Mouse (Mus musculus) heart, embryonic 12.5 days (tissue): ENCODE measurements at regions not wholly inside any gene's neighbourhood (a gene's known extent, or its start where the extent isn't known, plus 50 kb on each side); places are given as distances from the start of the nearest gene placed in this dataset.

ENCODE experiments used
- ATAC-seq: fragments of 200-750 bp; cut with Nextera tagmentation; 2 replicates; pipeline ENCODE4 v1.8.0; 2017; ENCODE audit warnings: moderate TSS enrichment, moderate library complexity; ENCODE audit not compliant: insufficient number of reproducible peaks, low FRiP score
- H3K27ac ChIP-seq: fragments of 300-500 bp; sonication (generic); 2 replicates; pipeline ENCODE4 v1.5.1; 2016; ENCODE audit warnings: mild to moderate bottlenecking, moderate library complexity; ENCODE audit not compliant: poor library complexity, severe bottlenecking
- H3K27me3 ChIP-seq: fragments of 300-500 bp; sonication (generic); replicated peaks from 2 replicates; pipeline ENCODE4 v1.6.1; 2016; ENCODE audit warnings: mild to moderate bottlenecking, moderate library complexity
- H3K36me3 ChIP-seq: fragments of 300-500 bp; sonication (generic); 2 replicates; pipeline ENCODE4 v1.6.1; 2016; ENCODE audit warnings: mild to moderate bottlenecking, moderate library complexity
- H3K4me1 ChIP-seq: fragments of 300-500 bp; sonication (generic); replicated peaks from 2 replicates; pipeline ENCODE4 v1.6.1; 2016; ENCODE audit warnings: mild to moderate bottlenecking
- H3K4me2 ChIP-seq: fragments of 300-500 bp; sonication (generic); 2 replicates; pipeline ENCODE4 v1.6.1; 2016; ENCODE audit warnings: mild to moderate bottlenecking, moderate library complexity
- H3K4me3 ChIP-seq: fragments of 300-500 bp; sonication (generic); 2 replicates; pipeline ENCODE4 v1.5.1; 2016; ENCODE audit warnings: mild to moderate bottlenecking
- H3K9ac ChIP-seq: fragments of 300-500 bp; sonication (generic); 2 replicates; pipeline ENCODE4 v1.6.1; 2016; ENCODE audit warnings: mild to moderate bottlenecking, moderate library complexity
- H3K9me3 ChIP-seq: fragments of 300-500 bp; sonication (generic); replicated peaks from 2 replicates; pipeline ENCODE4 v1.6.1; 2016; ENCODE audit warnings: mild to moderate bottlenecking, moderate library complexity
- WGBS: fragments of 180-500 bp; shearing (Covaris S2); methylation state at CpG from one replicate; pipeline ENCODE4 v1.1.7; 2016; 5-methylcytosine and 5-hydroxymethylcytosine counted together

- H3K4me2 ChIP-seq, result no peak overlapping the region
- H3K36me3 ChIP-seq, result no peaks in the 10 kb centered on the region
- no peak for ATAC-seq
- H3K4me1 ChIP-seq, result no peaks in the 10 kb centered on the region
- no peak overlapping the region for H3K9ac ChIP-seq
- 67% methylated on average over 4 of the region's 4 CpGs for WGBS
- no peak overlapping the region for H3K4me3 ChIP-seq
- H3K27ac ChIP-seq, result no peak overlapping the region
- no peaks in the 10 kb centered on the region for H3K9me3 ChIP-seq
- H3K27me3 ChIP-seq, result no peaks in the 10 kb centered on the region
Observed at GRCm38 (mm10) chr3:78841173-78841572, 445.1 kb downstream of the Rapgef2 start.

- H3K27me3 ChIP-seq, result no peaks in the 10 kb centered on the region
- H3K4me3 ChIP-seq, result no peak overlapping the region
- no peak overlapping the region for H3K4me2 ChIP-seq
- no peaks in the 10 kb centered on the region for H3K9me3 ChIP-seq
- H3K36me3 ChIP-seq, result no peaks in the 10 kb centered on the region
- 80% methylated on average over 5 of the region's 5 CpGs for WGBS
- no peaks in the 10 kb centered on the region for H3K4me1 ChIP-seq
- H3K9ac ChIP-seq, result no peak overlapping the region
- H3K27ac ChIP-seq, result no peak overlapping the region
- no peak for ATAC-seq
Observed at GRCm38 (mm10) chr3:78836824-78837223, 449.5 kb downstream of the Rapgef2 start.

- Histone ChIP-seq H3K9me3 (no peaks in the 10 kb centered on the region), H3K36me3 (no peaks in the 10 kb centered on the region), H3K27me3 (no peaks in the 10 kb centered on the region), H3K4me2 (no peak overlapping the region), H3K4me1 (no peaks in the 10 kb centered on the region), H3K4me3 (no peak overlapping the region), H3K9ac (no peak overlapping the region), H3K27ac (no peak overlapping the region)
- ATAC-seq, result no peak
- WGBS, result 49% methylated on average over 2 of the region's 2 CpGs
Observed at GRCm38 (mm10) chr3:78825505-78825904, 460.8 kb downstream of the Rapgef2 start.

GRCm38 (mm10) chr3:78812425-78812824, 473.9 kb downstream of the Rapgef2 start:
- no peaks in the 10 kb centered on the region for H3K9me3 ChIP-seq
- no peak for ATAC-seq
- no peak overlapping the region for H3K4me3 ChIP-seq
- H3K27ac ChIP-seq, result no peak overlapping the region
- no peaks in the 10 kb centered on the region for H3K4me1 ChIP-seq
- H3K27me3 ChIP-seq, result no peaks in the 10 kb centered on the region
- WGBS, result 81% methylated on average over 3 of the region's 3 CpGs
- no peak overlapping the region for H3K4me2 ChIP-seq
- H3K9ac ChIP-seq, result no peak overlapping the region
- H3K36me3 ChIP-seq, result no peaks in the 10 kb centered on the region

GRCm38 (mm10) chr3:78810431-78811152, 475.7 kb downstream of the Rapgef2 start:
- H3K9me3 ChIP-seq, result no peaks in the 10 kb centered on the region
- no peaks in the 10 kb centered on the region for H3K4me1 ChIP-seq
- no peak overlapping the region for H3K4me3 ChIP-seq
- H3K9ac ChIP-seq, result no peak overlapping the region
- WGBS, result 80% methylated on average over 5 of the region's 5 CpGs
- no peak overlapping the region for H3K4me2 ChIP-seq
- H3K27me3 ChIP-seq, result no peaks in the 10 kb centered on the region
- no peak for ATAC-seq
- H3K36me3 ChIP-seq, result no peaks in the 10 kb centered on the region
- no peak overlapping the region for H3K27ac ChIP-seq

- no peak for ATAC-seq
- H3K9ac ChIP-seq, result no peak overlapping the region
- no peak overlapping the region for H3K4me3 ChIP-seq
- H3K27ac ChIP-seq, result no peak overlapping the region
- H3K4me2 ChIP-seq, result no peak overlapping the region
- H3K27me3 ChIP-seq, result no peaks in the 10 kb centered on the region
- H3K4me1 ChIP-seq, result no peaks in the 10 kb centered on the region
- 68% methylated on average over 2 of the region's 2 CpGs for WGBS
- H3K36me3 ChIP-seq, result no peaks in the 10 kb centered on the region
- H3K9me3 ChIP-seq, result no peaks in the 10 kb centered on the region
Observed at GRCm38 (mm10) chr3:78803176-78803575, 483.1 kb downstream of the Rapgef2 start.

- Histone ChIP-seq H3K9me3 (no peaks in the 10 kb centered on the region), H3K36me3 (no peaks in the 10 kb centered on the region), H3K9ac (no peak overlapping the region), H3K4me1 (no peaks in the 10 kb centered on the region), H3K4me3 (no peak overlapping the region), H3K27ac (no peak overlapping the region), H3K4me2 (no peak overlapping the region), H3K27me3 (no peaks in the 10 kb centered on the region)
- no peak for ATAC-seq
- 84% methylated on average over 4 of the region's 4 CpGs for WGBS
Observed at GRCm38 (mm10) chr3:78795951-78796455, 490.3 kb downstream of the Rapgef2 start.

GRCm38 (mm10) chr3:78792440-78793057, 493.8 kb downstream of the Rapgef2 start:
- Histone ChIP-seq H3K27ac (no peak overlapping the region), H3K4me3 (no peak overlapping the region), H3K9ac (no peak overlapping the region), H3K27me3 (no peaks in the 10 kb centered on the region), H3K4me2 (no peak overlapping the region), H3K9me3 (no peaks in the 10 kb centered on the region), H3K36me3 (no peaks in the 10 kb centered on the region), H3K4me1 (no peaks in the 10 kb centered on the region)
- ATAC-seq, result no peak
- 98% methylated on average over 7 of the region's 7 CpGs for WGBS

- H3K27ac ChIP-seq, result no peak overlapping the region
- no peaks in the 10 kb centered on the region for H3K36me3 ChIP-seq
- 77% methylated on average over 1 of the region's 1 CpGs for WGBS
Observed at GRCm38 (mm10) chr3:78782766-78783165, 503.6 kb downstream of the Rapgef2 start.

GRCm38 (mm10) chr3:78755686-78756476, 530.4 kb downstream of the Rapgef2 start:
- Histone ChIP-seq H3K9me3 (no peaks in the 10 kb centered on the region), H3K9ac (no peak overlapping the region), H3K4me2 (no peak overlapping the region), H3K4me3 (no peak overlapping the region), H3K27me3 (no peaks in the 10 kb centered on the region), H3K36me3 (no peaks in the 10 kb centered on the region), H3K4me1 (no peaks in the 10 kb centered on the region), H3K27ac (no peak overlapping the region)
- ATAC-seq, result no peak
- WGBS, result 65% methylated on average over 4 of the region's 4 CpGs

More at GRCm38 (mm10) chr3:78782766-78783165, 503.6 kb downstream of the Rapgef2 start:
- no peak overlapping the region for H3K4me3 ChIP-seq
- H3K4me1 ChIP-seq, result no peaks in the 10 kb centered on the region
- no peak overlapping the region for H3K4me2 ChIP-seq
- H3K9ac ChIP-seq, result no peak overlapping the region
- no peaks in the 10 kb centered on the region for H3K9me3 ChIP-seq
- ATAC-seq, result no peak
- no peaks in the 10 kb centered on the region for H3K27me3 ChIP-seq

GRCm38 (mm10) chr3:78736111-78736510, 550.2 kb downstream of the Rapgef2 start:
- Histone ChIP-seq H3K9me3 (0 out of 2 replicates have a peak, but pooled peaks cover 4% of the 10 kb centered on the region), H3K27me3 (no peaks in the 10 kb centered on the region), H3K9ac (no peak overlapping the region), H3K4me1 (no peaks in the 10 kb centered on the region), H3K36me3 (no peaks in the 10 kb centered on the region), H3K4me3 (no peak overlapping the region), H3K4me2 (no peak overlapping the region), H3K27ac (no peak overlapping the region)
- no peak for ATAC-seq
